9 mouse cellular contexts compared by ENCODE assay signal in genomic region chr11:69156800-69157199, GRCm38 (mm10). TPM values are rescaled to one million over a fixed set of nuclear protein-coding genes. Genes with fewer than 3 reads are reported as not detected.
DNase-seq lines count a peak whose midpoint lies in the region; ATAC-seq lines count a peak whose summit lies in the region.
"Had no signal": no experiment of that assay in that cellular context is flagged by ENCODE, and none has a peak within 500 bp of the region (broad histone marks: within the 10 kb centered on the region; RNA-seq: fewer than 3 reads in every experiment).

Gene Alox12b, plus strand, starts transcription at chr11:69156989.

- H3K4me3 ChIP-seq in limb, embryonic 10.5 days = peak within 1 kb of the TSS; percentile 39
- H3K4me3 ChIP-seq: myocyte had no signal

- ATAC-seq in frontal cortex, adult (ENCODE audit: low TSS enrichment) = peak; percentile 74; the same call in 1 of the 2 replicates

- DNase-seq in frontal cortex, postnatal 25 days (ENCODE audit: low spot score in 2 of 2) = no peak
- peak; percentile 34 for DNase-seq in right cerebral cortex, postnatal 14 days
- DNase-seq in right cerebral cortex, postnatal 10 days (ENCODE audit: low spot score in 2 of 2) = no peak
- DNase-seq in limb, embryonic 10.5 days (ENCODE audit: low spot score) = peak; percentile 57
- DNase-seq in retina, postnatal 1 day = peak; percentile 84
- no peak for DNase-seq in frontal cortex, postnatal 10 days (ENCODE audit: low spot score in 2 of 2)
- no peak for DNase-seq in thymus, postnatal 10 days (ENCODE audit: low spot score in 2 of 2)

- H3K27me3 ChIP-seq in limb, embryonic 10.5 days (ENCODE audit: low read depth, poor library complexity, severe bottlenecking) = peaks cover 76% of the 10 kb centered on the region

- no peaks in the 10 kb centered on the region for H3K36me3 ChIP-seq in limb, embryonic 10.5 days

- H3K27ac ChIP-seq in limb, embryonic 10.5 days = no peak within 1 kb of the TSS

- WGBS in limb, embryonic 10.5 days = 2% methylated on average over 18 of the region's 18 CpGs

- H3K9me3 ChIP-seq in limb, embryonic 10.5 days (replicated peaks) = no peaks in the 10 kb centered on the region

- peaks cover 11% of the 10 kb centered on the region for H3K4me1 ChIP-seq in limb, embryonic 10.5 days

RNA-seq across cellular contexts. Expression of gene Alox12b, which starts in this region (rescaled TPM):
- polyA plus RNA-seq in limb, embryonic 10.5 days (2016; fragmentation: Nextera tagmentation; extraction: Ambion mirVana) = 0.05 TPM in 1 of 2 replicates, not detected in the other
- polyA plus RNA-seq: myocyte had no signal

Comparison
In these comparisons a context has a peak if more than half of its experiments do, and no peak if none do; other contexts are left out.
1. DNase-seq: peak in right cerebral cortex, postnatal 14 days (single experiment) and retina, postnatal 1 day (single experiment); none in frontal cortex, postnatal 25 days (0 of 2), right cerebral cortex, postnatal 10 days (0 of 2), frontal cortex, postnatal 10 days (0 of 2) and thymus, postnatal 10 days (0 of 2).
2. Peak in DNase-seq and H3K4me3 ChIP-seq in limb, embryonic 10.5 days; RNA of the gene not detected or under 1 TPM.